Mouse (Mus musculus) embryonic facial prominence, embryonic 11.5 days (tissue): ENCODE measurements around the gene Elavl2. TPM values are rescaled to one million over a fixed set of nuclear protein-coding genes. Genes with fewer than 3 reads are reported as not detected.

Experiments
- ATAC-seq: fragments of 200-750 bp; cut with Nextera tagmentation; replicated peaks from 2 replicates; pipeline ENCODE4 v1.8.0; 2017; ENCODE audit warnings: low read depth; ENCODE audit not compliant: insufficient number of reproducible peaks, low FRiP score, low TSS enrichment
- DNase-seq: peaks from one replicate; pipeline ENCODE4 v3.0.0-alpha.2; 2015; ENCODE audit warnings: low spot score
- H3K27ac ChIP-seq: fragments of 300-500 bp; sonication (generic); replicated peaks from 2 replicates; pipeline ENCODE4 v1.5.1; 2014; ENCODE audit warnings: mild to moderate bottlenecking, low read depth, low read length, control low read depth
- H3K27me3 ChIP-seq: fragments of 300-500 bp; sonication (generic); 2 replicates; pipeline ENCODE4 v1.6.1; 2014; ENCODE audit warnings: mild to moderate bottlenecking, low read length, moderate library complexity, mixed read lengths; ENCODE audit not compliant: control insufficient read depth, insufficient read depth
- H3K36me3 ChIP-seq: fragments of 300-500 bp; sonication (generic); replicated peaks from 2 replicates; pipeline ENCODE4 v1.6.1; 2014; ENCODE audit warnings: low read depth, mild to moderate bottlenecking, low read length, moderate library complexity, mixed read lengths; ENCODE audit not compliant: control insufficient read depth, insufficient read depth
- H3K4me1 ChIP-seq: fragments of 300-500 bp; sonication (generic); 2 replicates; pipeline ENCODE4 v1.6.1; 2014; ENCODE audit warnings: low read length, mixed read lengths; ENCODE audit not compliant: control insufficient read depth, insufficient read depth
- H3K4me2 ChIP-seq: fragments of 300-500 bp; sonication (generic); 2 replicates; pipeline ENCODE4 v1.6.1; 2014; ENCODE audit warnings: low read depth, mild to moderate bottlenecking, control low read depth, low read length, moderate library complexity
- H3K4me3 ChIP-seq: fragments of 300-500 bp; sonication (generic); 2 replicates; pipeline ENCODE4 v1.5.1; 2014; ENCODE audit warnings: low read depth, low read length, control low read depth
- H3K9ac ChIP-seq: fragments of 300-500 bp; sonication (generic); replicated peaks from 2 replicates; pipeline ENCODE4 v1.6.1; 2014; ENCODE audit warnings: mild to moderate bottlenecking, control low read depth, low read length
- H3K9me3 ChIP-seq: fragments of 300-500 bp; sonication (generic); replicated peaks from 2 replicates; pipeline ENCODE4 v1.6.1; 2016; ENCODE audit warnings: mild to moderate bottlenecking, low read length, inconsistent platforms, mixed read lengths; ENCODE audit not compliant: control insufficient read depth
- WGBS: fragments of 180-500 bp; shearing (Covaris S2); extraction: QIAGEN DNeasy Blood & Tissue Kit; methylation state at CpG from one replicate; pipeline ENCODE4 v1.1.7; 2014; 5-methylcytosine and 5-hydroxymethylcytosine counted together
- polyA plus RNA-seq: library from polyadenylated mRNA; unstranded; fragments of >200 nt; fragmentation: Nextera tagmentation; extraction: Ambion mirVana; gene quantifications from 2 replicates; pipeline ENCODE4 v1.2.1, GENCODE M21; 2014

Elavl2 gene
- polyA plus RNA-seq, 1 experiment from 2014 or later, result 25.9 TPM

DNA sequence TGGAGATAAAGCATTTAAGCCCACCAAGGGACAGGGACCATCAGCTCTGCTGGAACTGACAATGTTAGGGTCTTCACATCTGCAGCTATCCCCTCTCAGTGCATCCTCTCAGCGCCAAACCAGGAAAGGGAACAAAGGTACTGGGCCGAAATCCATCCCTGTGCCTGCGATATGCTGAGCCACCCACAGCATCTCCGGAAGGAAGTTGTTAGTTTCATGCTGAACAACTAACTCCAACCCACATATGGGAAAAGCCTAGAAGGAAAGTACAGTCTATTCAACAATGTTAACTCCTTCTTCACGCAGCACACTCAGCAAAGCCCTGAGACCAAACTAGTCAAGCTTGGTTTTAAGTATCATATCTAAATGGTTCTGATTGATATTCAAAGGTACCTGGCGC is 167.0 kb downstream of the Elavl2 start:
- Histone ChIP-seq H3K9ac (no peak overlapping the region), H3K27ac (no peak overlapping the region), H3K4me3 (no peak overlapping the region), H3K4me1 (no peaks in the 10 kb centered on the region), H3K9me3 (no peaks in the 10 kb centered on the region), H3K27me3 (no peaks in the 10 kb centered on the region), H3K4me2 (no peak overlapping the region), H3K36me3 (no peaks in the 10 kb centered on the region)
- WGBS, result 88% methylated on average over 6 of the region's 6 CpGs
- no peak for ATAC-seq
- DNase-seq, result no peak

DNA sequence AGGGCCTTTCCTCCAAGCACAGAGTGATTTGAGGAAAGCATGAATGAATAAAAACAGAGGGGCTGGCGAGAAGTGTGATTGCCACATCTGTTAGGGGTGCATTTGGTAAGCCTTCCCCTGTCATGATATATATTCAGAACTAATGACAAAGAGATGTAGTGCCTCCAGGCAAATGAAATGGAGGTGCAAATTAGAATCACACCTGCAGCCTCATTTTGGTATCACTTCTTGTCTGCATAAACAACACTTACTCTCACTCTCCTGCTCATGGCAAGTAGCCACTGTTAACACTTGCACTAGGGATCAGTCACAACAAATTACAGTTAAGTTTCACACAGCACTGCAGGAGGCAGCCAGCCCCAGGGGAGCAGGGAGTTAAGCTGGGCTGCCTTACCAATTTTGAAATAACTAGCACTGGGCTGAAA is 170.1 kb downstream of the Elavl2 start:
- Histone ChIP-seq H3K9me3 (no peaks in the 10 kb centered on the region), H3K4me1 (no peaks in the 10 kb centered on the region), H3K27ac (no peak overlapping the region), H3K4me2 (no peak overlapping the region), H3K9ac (no peak overlapping the region), H3K36me3 (no peaks in the 10 kb centered on the region), H3K27me3 (no peaks in the 10 kb centered on the region), H3K4me3 (no peak overlapping the region)
- DNase-seq (no peak), ATAC-seq (no peak)
- WGBS, result 67% methylated on average over 1 of the region's 1 CpGs

DNA sequence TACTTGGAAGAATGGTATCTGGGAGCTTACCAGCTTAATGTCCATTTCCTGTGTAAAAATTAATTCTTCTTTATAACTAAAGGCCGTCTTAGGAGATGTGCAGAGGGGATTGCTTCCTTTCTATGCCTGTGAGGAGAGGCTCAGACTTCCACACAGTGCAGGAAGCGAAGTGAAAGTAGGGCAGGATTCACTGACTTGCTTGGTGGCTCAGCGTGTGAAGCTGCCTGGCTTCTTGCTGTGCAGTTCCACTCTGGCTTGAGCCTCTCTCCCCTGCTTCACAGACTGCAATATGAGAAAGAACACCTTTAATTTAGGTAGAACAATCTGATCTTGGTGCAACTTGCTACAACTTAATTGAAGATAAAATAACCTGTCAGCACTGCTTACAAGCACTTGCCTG is 172.2 kb downstream of the Elavl2 start:
- Histone ChIP-seq H3K4me1 (no peaks in the 10 kb centered on the region), H3K27ac (no peak overlapping the region), H3K9ac (no peak overlapping the region), H3K9me3 (no peaks in the 10 kb centered on the region), H3K4me3 (no peak overlapping the region), H3K4me2 (no peak overlapping the region), H3K27me3 (no peaks in the 10 kb centered on the region), H3K36me3 (no peaks in the 10 kb centered on the region)
- no peak for DNase-seq
- ATAC-seq, result no peak
- 85% methylated on average over 3 of the region's 3 CpGs for WGBS

DNA sequence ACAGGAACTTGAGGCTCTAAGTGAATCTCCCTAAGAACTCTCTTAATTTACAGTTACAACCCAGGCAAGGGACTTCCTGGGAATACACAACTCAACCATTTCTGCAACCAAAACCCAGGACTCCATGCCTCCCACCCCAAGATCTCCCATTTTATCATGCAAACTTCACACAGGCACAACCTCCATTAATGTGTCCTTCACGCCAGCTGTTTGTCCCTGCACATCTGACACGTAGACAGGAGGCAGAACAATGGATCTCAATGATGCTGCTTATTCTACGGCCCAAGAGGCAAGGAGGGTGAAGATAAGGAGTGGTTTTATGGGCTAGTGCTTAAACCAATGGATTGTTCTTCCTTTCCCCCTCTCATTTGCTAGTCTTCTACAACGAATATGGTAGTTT is 176.8 kb downstream of the Elavl2 start:
- DNase-seq (no peak), ATAC-seq (no peak)
- Histone ChIP-seq H3K27ac (no peak overlapping the region), H3K9ac (no peak overlapping the region), H3K4me1 (no peaks in the 10 kb centered on the region), H3K4me3 (no peak overlapping the region), H3K27me3 (no peaks in the 10 kb centered on the region), H3K4me2 (no peak overlapping the region), H3K9me3 (no peaks in the 10 kb centered on the region), H3K36me3 (no peaks in the 10 kb centered on the region)
- WGBS, result 84% methylated on average over 4 of the region's 4 CpGs

DNA sequence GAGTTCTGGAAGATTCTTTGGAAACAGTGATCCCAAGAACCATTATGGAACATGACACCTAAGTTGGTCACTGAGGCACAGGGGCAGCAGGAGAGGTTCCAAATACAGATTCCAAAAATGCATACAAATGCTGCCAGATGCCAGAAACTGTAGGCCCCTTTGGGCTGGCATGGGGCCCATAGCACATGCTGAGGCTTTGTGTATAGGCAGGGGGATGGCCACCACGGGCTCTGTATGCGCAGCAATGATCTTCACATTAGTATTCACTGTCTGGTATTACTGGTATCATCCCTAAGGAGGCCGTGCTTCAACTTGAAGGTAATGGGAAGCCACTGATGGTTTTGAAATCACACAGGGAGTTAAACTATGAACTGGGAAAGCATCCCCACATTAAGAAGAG is 181.3 kb downstream of the Elavl2 start:
- Histone ChIP-seq H3K27ac (no peak overlapping the region), H3K4me1 (no peaks in the 10 kb centered on the region), H3K4me2 (no peak overlapping the region), H3K9me3 (no peaks in the 10 kb centered on the region), H3K4me3 (no peak overlapping the region), H3K36me3 (no peaks in the 10 kb centered on the region), H3K27me3 (no peaks in the 10 kb centered on the region), H3K9ac (no peak overlapping the region)
- WGBS, result 91% methylated on average over 3 of the region's 3 CpGs
- ATAC-seq (no peak), DNase-seq (no peak)

DNA sequence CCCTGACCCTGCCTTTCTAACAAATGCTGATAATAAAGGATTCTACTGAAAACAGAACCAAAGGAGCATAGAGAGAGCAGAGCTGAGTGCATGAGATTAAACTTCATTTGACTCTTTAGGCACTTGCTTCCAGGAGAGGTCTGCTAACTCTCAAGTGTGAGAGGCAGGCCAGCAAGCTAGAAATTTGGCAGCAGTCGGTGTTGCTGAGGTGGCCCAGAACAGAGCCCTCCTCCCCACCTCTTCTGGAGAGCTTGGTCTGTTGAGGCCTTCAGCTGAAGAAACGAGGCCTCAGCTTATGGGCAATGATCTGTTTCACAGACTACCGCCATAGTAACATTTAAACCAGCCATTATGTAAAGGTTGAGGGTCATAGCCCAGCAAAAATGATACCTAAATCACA is 186.7 kb downstream of the Elavl2 start:
- 85% methylated on average over 3 of the region's 3 CpGs for WGBS
- Histone ChIP-seq H3K9ac (no peak overlapping the region), H3K4me3 (no peak overlapping the region), H3K4me2 (no peak overlapping the region), H3K4me1 (no peaks in the 10 kb centered on the region), H3K9me3 (no peaks in the 10 kb centered on the region), H3K27ac (no peak overlapping the region), H3K27me3 (no peaks in the 10 kb centered on the region), H3K36me3 (no peaks in the 10 kb centered on the region)
- DNase-seq (no peak), ATAC-seq (no peak)

DNA sequence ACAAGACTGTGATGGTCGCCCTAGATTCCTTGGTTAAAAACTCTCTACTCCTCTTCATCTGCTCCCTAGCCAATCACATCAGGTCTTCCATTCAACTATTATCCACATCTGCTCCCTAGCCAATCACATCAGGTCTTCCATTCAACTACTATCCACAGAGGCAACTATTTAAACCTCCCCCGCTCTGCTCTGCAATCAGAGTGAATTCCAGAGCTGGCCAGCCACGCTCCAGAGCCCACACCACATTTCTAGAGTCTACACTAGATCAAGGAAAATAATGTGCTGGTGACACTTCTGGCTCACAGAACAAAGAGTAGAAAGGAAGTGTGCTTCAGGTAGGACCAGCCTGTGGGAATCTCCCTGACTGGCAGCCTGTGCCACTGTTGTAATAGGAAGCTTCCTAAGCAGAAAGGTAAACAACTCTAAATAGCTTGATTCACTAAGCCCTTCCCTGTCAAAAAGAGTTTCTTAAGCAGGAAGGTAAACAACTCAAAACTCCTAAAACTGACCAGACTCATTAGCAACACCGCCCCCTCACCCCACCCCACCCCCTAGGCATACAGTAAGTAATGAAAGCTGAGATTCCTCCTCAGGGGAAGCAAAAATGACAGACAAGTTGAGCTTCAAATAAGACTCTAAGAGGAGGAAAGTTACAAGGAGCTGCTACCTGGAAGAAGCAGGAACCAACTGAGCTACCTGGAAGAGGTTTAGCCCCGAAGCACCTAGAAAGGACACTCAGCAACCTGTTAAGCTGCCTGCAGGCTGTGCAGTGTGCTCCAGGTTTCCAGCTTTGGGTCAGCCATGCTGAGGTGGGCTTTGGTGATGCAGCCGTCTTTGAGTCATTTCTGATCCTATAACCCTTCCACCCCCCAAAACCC is 191.9 kb downstream of the Elavl2 start:
- H3K27ac ChIP-seq, result no peak overlapping the region
- H3K9me3 ChIP-seq, result no peaks in the 10 kb centered on the region
- H3K9ac ChIP-seq, result no peak overlapping the region
- WGBS, result 55% methylated on average over 6 of the region's 6 CpGs
- ATAC-seq, result no peak
- H3K4me2 ChIP-seq, result no peak overlapping the region
- H3K27me3 ChIP-seq, result no peaks in the 10 kb centered on the region
- H3K4me3 ChIP-seq, result no peak overlapping the region
- H3K4me1 ChIP-seq, result no peaks in the 10 kb centered on the region
- no peaks in the 10 kb centered on the region for H3K36me3 ChIP-seq
- no peak for DNase-seq
